Mouse (Mus musculus): ENCODE data around the gene Dgcr6.
"Not testable (repeated sequence)": the region's sequence is repeated elsewhere in the genome, so short reads cannot be mapped to it uniquely, and the experiment has no call there.

Gene Dgcr6

DNA sequence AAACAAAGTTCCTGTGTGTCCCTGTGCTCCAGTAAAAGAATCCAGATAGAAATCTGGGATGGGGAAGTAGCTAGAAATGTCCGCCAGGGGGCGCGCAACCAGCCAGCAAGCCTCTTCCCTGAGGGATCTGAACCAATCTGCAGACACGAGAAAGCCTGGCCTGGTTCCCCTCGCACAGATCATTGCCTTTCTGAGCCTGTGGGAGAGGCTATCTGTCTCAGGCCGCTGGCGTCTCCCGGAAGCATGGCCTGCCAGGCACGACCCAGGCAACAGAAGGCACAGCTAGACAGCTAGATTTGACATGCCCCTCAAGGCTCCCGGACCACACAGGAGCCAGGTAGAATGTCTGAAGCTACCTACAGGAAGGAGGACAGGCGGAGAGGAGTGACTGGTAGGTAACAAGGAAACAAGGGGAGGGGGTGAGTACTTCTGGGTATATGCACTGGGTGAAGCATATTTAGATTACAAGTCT, at the start of gene Dgcr6:
Dgcr6 (plus strand) TSS at position 130 of the 472 bp plus-strand sequence.
- peak; percentile 67 to 71 for DNase-seq

GRCm38 (mm10) chr16:18004589-18004988, 48.1 kb upstream of the Dgcr6 start:
- DNase-seq: no peak

GRCm38 (mm10) chr16:18007083-18007482, 45.6 kb upstream of the Dgcr6 start:
- no peak for DNase-seq

- no peak for DNase-seq
These were observed 41.6 kb upstream of the Dgcr6 start for GRCm38 (mm10) chr16:18011101-18011500.

DNA sequence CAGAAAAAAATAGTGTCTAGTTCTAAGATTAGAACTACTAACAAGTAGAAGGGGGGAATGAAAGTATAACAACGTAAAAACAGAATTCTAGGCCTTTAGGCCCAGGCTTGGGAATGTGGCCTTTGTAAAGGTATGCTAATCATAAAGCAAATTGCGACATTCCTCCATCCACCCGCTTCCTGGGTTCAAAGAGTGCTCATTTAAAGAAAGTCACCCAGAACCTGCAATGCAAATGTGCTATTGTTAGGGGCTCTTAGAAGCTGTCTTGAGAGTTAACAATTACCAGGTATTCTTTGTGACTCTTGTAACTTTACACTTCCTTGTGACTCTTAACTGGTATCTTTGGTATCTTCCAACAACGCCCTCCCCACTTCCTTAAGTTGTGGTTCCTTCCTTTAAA, 36.2 kb upstream of the Dgcr6 start:
- DNase-seq: not testable (repeated sequence)

- DNase-seq: no peak
These were observed 29.7 kb upstream of the Dgcr6 start for GRCm38 (mm10) chr16:18022780-18023557.

DNA sequence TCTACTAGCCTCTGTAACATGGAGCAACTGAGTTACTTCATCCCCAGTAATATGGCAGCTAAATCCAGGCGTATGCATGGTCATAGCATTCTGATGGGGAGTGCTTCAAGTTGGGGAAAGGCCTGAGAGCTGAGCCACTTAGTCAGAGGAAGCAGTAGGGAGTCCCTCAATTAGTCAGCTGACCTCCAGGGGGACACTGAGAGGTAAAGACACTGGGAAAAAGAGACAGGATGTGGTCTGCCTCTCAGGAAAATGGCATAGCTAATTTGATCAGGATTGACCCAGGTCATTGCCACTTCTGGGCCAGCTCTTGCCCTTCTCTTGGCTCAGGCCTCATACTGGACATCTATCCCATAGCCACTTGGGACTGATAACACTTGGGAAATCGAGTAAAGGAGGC, 25.3 kb upstream of the Dgcr6 start:
- no peak for DNase-seq

DNA sequence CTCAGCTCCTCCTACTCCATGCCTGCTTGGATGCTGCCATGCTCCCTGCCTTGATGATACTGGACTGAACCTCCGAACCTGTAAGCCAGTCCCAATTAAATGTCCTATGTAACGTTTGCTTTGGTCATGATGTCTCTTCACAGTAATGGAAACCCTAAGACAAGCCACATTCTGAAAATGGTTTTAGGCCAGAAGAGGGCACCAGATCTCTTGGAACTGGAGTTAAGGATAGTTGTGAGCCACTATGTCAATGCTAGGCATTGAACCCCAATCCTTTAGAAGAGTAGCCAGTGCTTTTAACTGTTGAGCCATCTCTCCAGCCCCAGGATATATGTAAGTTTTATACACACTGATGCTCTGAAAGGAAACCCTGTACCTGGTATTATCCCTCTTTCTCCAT, 20.9 kb upstream of the Dgcr6 start:
- peak; percentile 28 to 34 for DNase-seq

DNA sequence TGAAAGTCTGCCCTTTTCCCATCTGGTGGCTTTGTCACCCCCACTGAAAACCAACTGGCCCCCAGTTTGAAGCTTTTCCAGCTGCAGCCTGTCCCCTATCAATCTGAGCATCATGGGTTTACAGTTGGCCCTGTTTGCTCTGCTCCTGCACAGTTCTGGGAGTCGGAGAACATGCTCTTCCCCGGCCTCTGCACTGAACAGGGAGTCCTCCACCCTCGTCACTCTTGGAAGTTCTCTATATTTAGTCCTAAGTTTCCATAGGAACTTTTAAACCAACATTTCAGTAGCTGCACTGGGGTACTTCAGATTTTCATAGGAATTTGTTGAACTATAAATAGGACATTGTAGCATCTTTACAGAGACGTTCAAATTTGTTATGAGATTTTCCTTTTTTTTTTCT, 19.4 kb upstream of the Dgcr6 start:
- DNase-seq: no peak

DNA sequence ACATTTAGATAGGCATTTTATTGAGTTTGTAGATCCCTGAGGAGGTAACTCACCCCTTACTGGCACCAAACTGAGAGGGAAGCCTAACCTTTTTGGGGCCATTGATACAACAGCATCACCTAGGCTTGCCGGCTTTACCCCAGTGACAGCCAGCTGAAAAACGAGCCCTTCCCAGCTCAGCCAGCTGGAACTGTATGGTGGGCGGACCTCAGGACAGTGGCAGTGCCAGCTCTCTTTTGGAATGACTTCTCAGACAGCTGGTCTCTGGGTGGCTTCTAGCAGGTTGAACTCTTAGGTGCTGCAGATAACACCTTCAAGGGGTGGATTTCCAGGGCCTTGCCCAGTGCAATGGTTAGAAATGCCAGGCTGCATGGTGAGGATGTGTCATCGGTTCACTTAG, 18.4 kb upstream of the Dgcr6 start:
- DNase-seq: no peak

DNA sequence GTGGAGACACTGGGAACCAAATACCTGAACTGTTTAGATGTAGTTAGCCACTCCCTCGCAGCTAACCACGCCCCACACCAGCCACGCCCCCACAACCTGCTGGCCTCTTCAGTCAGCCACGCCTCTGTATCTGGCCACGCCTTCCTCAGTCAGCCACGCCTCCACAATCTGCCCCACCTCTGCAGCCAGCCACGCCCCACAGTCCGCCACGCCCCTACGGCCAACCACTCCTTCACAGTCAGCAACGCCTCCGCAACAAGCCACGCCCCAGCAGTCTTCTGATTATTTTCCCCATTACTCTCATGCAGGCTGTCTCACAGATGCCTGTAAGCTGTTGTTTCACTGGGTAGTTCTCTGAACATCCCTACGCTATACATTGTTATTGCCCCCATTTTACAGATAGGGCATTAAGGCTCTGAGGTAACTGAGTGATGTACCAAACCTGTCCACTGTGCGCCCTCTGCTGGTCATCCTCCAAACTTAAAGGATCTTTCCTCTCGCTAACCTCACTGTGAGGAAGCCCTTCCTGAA, 16.2 kb upstream of the Dgcr6 start:
- peak; percentile 84 for DNase-seq

DNA sequence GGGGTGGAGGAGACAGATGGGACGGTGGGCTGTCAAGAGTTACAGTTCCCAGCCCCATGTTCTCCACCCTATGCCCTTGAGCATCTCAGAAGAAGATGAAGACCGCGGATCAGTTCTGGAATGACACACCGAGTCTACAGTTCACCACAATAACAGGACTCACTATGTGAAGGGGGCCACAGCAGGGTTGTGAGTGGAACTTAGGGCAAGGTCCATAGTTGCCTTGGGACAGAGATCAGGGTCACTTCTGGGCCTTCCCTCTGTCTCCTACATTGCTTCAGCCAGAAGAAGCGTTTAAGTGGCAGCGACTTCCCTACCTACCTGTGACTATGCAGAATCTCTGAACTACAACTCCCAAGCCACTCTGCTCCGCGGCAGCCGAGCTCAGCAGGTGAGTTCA, 15.6 kb upstream of the Dgcr6 start:
- no peak for DNase-seq

DNA sequence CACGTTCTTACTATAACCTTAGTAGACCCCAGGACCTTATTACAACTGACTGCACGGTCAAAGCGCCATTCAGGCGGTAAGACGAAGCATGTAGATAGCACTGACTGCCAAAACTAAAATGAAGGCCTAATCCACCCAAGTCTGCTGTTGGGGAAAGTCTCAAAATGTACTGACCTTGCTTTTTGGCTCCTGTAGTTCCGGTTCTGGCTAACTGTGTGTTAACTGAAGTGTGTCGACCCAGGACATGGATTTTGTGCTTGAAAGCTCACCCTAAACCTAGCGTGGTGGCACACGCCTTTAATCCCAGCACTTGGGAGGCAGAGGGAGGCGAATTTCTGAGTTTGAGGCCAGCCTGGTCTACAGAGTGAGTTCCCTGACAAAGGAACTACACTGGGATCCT, 7.7 kb upstream of the Dgcr6 start:
- no peak for DNase-seq

DNA sequence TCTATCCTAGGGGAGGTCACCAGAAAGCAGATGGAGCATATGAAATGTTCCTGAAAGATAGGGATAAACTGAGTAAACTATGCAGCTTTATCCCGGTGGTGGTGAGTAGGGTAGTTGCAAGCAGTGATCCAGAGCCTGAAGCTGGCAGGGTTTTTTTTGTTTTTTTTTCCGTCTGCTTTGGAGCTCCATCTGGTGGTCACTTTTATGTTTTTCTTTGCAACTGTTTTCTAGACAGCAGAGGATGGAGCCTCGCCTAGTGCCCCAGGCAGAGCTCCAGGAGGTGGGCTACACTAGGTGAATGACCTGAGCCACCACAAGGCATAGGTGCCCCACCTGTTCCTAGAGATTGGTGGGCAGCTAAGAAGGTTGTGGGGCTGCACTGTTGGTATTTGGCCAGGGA, 5.0 kb upstream of the Dgcr6 start:
- peak; percentile 61 to 62 for DNase-seq

GRCm38 (mm10) chr16:18048071-18048470, 4.6 kb upstream of the Dgcr6 start:
- DNase-seq: peak; percentile 37 to 46

GRCm38 (mm10) chr16:18052322-18052721, 338 bp upstream of the Dgcr6 start:
- DNase-seq: no peak

DNA sequence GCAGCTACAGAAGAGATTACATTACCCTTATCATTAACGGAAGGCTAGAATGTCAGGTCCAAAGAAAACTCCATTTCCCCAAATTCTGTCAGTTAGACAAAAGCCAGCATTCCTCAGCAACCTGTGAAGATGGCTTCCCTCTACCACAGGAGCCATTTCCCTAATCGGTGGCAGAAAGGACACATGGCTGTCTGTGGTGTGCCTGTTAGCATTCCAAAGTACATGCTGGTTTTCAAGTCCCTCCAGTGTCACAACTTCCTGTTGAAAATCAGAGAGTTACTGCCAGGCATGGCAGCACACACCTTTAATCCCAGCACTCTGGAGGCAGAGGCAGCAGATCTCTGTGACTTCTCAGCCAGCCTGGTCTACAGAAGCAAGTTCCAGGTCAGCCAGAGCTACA, 3.6 kb downstream of the Dgcr6 start:
- no peak for DNase-seq

DNA sequence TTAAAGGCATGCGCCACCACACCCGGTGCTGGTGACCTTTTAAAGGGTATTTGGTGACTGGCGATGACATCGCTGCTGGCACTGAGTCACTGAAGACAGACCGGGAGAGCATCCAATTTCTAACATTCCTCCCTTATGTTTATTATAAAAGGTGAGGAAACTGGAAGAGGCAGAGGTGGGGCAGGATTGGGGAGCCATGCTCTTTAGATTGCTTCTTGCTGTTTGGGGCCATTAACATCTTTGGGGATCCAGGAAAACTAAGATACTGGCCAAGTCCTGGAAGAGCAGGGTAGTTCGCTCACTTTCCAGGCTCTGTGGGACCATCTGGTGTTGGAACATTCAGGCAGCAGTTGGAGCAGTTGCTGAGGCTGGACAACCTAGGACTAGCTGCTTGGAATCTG, 5.7 kb downstream of the Dgcr6 start:
- DNase-seq: no peak

DNA sequence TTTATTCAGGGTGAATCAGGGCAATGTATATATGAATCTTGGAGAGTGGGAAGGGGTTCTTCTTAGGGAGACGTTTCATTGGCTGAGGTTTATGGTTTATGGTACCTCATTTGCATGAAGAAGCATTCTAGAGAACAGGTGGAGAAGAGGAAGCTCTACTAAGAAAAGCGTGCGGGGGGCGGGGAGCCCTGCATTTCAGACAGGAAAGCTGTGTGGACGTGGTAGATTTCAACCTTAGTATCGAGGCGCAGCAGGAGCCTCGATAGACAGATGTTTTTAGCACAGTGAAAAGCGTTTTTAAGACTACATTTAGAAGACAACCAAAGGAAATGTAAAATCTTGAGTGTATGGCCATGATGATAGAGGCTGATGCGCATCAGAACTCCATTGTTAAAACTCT, 6.6 kb downstream of the Dgcr6 start:
- DNase-seq: no peak

DNA sequence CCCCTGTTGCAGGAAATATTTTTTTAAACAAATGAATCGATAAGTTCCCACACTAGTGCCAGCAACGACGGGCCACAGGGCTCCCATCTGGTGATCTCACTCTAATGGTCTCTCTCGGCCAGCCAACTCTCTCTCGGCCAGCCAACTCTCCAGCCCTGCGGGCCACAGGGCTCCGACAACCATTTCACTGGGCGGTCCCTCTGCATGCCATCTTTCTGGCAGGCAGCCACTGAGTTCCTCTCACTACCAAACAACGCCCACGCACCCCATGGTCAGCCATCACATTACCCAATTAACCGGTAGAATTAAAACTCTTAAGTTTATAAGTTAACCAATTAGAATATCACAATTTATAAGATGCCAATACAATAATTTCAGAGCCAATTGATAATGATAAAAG, 8.5 kb downstream of the Dgcr6 start:
- no peak for DNase-seq

- peak; percentile 93 to 94 for DNase-seq
These were observed 13.7 kb downstream of the Dgcr6 start for GRCm38 (mm10) chr16:18066060-18067009.

DNA sequence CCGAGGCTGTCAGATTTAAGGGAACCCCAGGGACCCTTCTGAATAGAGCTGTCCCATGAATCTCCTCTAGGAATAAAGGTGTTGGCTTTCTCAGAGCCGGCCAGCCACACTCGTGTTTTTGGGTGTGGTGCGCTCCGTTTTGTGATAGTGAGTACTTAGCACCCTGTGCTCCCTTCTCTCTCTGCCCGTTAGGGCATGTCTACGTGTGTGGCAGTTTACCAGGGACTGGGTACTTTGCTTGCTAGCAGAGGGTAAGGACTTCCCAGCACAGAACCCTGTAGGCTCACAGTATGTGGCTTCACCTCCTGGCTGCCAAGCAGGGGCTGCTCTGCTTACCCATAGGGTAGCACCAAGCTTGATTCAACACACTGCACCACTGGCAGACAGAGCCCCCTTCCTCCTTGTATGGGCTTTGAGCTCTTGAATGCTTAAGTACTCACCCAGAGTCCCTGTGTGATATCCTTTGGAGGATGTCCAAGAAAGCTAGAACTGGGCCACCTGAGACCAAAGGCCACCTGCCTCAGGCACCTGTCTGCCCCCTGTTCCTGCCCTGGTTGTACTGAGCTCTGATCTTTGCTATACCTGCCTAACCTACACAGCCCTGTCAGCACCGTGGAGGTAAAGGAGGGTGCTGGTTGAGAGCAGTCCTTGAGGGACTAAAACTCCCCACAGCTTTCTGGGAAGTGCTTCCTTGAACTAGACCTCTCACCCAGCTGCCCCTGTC, 16.2 kb downstream of the Dgcr6 start:
- DNase-seq: no peak

DNA sequence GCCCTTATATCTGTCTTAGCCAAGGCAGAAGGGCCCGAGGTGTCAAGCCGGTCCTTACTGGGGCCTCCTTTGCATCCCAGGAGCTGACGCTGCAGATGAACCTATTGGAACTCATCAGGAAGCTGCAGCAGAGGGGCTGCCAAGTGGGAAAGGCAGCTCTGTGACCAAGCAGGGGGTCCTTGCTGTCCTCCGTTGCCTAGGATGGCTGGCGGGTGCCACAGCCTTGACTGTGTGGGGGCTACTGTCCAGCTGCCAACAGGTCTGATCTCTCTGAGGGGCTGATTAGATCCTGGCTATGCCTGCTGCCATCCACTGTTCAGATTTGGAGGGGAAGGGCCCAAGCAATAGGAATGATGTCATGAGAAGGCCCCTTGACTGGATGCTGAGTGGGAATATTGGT, 18.1 kb downstream of the Dgcr6 start:
- no peak for DNase-seq
